Mouse (Mus musculus) hindbrain, embryonic 16.5 days (tissue): ENCODE results near the gene Sparc. TPM values are rescaled to one million over a fixed set of nuclear protein-coding genes. Genes with fewer than 3 reads are reported as not detected.
"Not testable (repeated sequence)": the region's sequence is repeated elsewhere in the genome, so short reads cannot be mapped to it uniquely, and the experiment has no call there.

Experiments used
- ATAC-seq: fragments of 200-750 bp; cut with Nextera tagmentation; 2 replicates; pipeline ENCODE4 v1.8.0; 2017; ENCODE audit warnings: moderate TSS enrichment, moderate library complexity
- H3K27ac ChIP-seq: fragments of 300-500 bp; sonication (generic); 2 replicates; pipeline ENCODE4 v1.5.1; 2014; ENCODE audit warnings: low read depth, mild to moderate bottlenecking, control low read depth, low read length, moderate library complexity
- H3K27me3 ChIP-seq: fragments of 300-500 bp; sonication (generic); replicated peaks from 2 replicates; pipeline ENCODE4 v1.6.1; 2014; ENCODE audit warnings: low read length; ENCODE audit not compliant: control insufficient read depth, insufficient read depth
- H3K36me3 ChIP-seq: fragments of 300-500 bp; sonication (generic); 2 replicates; pipeline ENCODE4 v1.6.1; 2014; ENCODE audit warnings: mild to moderate bottlenecking, low read length, moderate library complexity, mixed read lengths; ENCODE audit not compliant: control insufficient read depth, insufficient read depth
- H3K4me1 ChIP-seq: fragments of 300-500 bp; sonication (generic); 2 replicates; pipeline ENCODE4 v1.6.1; 2014; ENCODE audit warnings: low read depth, low read length; ENCODE audit not compliant: control insufficient read depth, insufficient read depth
- H3K4me2 ChIP-seq: fragments of 300-500 bp; sonication (generic); 2 replicates; pipeline ENCODE4 v1.6.1; 2014; ENCODE audit warnings: mild to moderate bottlenecking, low read length, control low read depth, moderate library complexity
- H3K4me3 ChIP-seq: fragments of 300-500 bp; sonication (generic); 2 replicates; pipeline ENCODE4 v1.5.1; 2014; ENCODE audit warnings: mild to moderate bottlenecking, low read length, control low read depth, moderate library complexity
- H3K9ac ChIP-seq: fragments of 300-500 bp; sonication (generic); 2 replicates; pipeline ENCODE4 v1.6.1; 2014; ENCODE audit warnings: low read depth, mild to moderate bottlenecking, control low read depth, low read length, moderate library complexity
- H3K9me3 ChIP-seq: fragments of 300-500 bp; sonication (generic); 2 replicates; pipeline ENCODE4 v1.6.1; 2014; ENCODE audit warnings: mild to moderate bottlenecking, low read length, moderate library complexity; ENCODE audit not compliant: control insufficient read depth
- WGBS: fragments of 180-500 bp; shearing (Covaris S2); extraction: QIAGEN DNeasy Blood & Tissue Kit; methylation state at CpG from one replicate; pipeline ENCODE4 v1.1.7; 2014; 5-methylcytosine and 5-hydroxymethylcytosine counted together
- polyA plus RNA-seq: library from polyadenylated mRNA; unstranded; fragments of >200 nt; fragmentation: Nextera tagmentation; extraction: Ambion mirVana; gene quantifications from 2 replicates; pipeline ENCODE4 v1.2.1, GENCODE M21; 2015

The Sparc gene
- polyA plus RNA-seq, 1 experiment from 2014 or later, result 616 TPM

DNA sequence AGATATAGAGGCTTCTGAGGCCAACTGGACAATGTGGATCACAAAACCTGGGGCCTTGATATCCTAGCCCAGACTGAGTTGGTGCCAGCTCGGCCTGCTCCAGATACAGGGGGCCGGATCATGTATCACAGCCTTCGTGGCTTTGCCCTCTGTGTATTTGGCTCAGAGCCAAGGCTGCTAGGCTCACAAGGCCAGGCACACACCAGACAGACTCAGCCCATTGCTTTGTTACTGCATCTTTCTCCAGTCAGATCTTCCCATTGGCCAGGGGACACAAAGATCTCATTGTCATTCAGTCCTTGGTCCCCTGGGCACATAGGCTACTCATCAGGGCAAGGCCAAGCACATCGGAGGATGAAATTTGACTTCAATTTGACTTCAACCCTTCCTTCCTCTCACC is 773 bp upstream of the Sparc start:
- Histone ChIP-seq H3K4me1 (peaks cover 18% of the 10 kb centered on the region), H3K27me3 (no peaks in the 10 kb centered on the region), H3K36me3 (no peaks in the 10 kb centered on the region)

DNA sequence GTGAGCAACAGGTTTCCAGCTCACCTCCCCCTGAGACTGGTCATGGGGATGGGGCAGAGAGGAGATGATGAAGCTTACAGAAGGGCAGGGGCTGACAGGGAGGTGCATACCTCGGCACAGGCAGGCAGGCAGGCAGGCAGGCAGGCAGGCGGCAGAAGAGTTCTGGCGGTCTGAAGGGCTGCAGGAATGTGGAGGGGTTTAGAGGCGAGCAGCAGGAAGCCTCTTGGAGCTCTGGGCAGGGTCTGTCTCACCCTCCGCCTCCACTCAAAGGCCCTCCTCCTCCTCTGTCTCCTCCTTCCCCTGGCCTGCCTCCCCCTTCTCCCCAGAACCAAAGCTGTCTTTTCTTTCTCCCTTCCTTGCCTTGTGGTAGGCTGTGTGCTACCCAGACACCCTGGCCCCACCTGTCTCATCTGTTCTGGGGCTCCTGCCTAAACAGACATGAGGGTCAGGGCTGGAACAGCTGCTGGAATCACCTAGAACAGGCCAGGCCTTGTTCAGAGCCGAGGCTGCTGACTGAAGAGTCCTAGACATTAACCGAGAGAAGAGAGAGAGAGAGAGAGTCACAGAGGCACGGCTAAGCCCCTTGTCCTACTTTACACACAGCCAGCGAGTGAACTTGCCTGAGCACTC is 3.2 kb downstream of the Sparc start:
- Histone ChIP-seq H3K36me3 (no peaks in the 10 kb centered on the region), H3K9me3 (no peaks in the 10 kb centered on the region), H3K4me2 (peak overlapping the region; percentile 59), H3K27ac (peak overlapping the region; percentile 73), H3K4me1 (peaks cover 22% of the 10 kb centered on the region), H3K27me3 (no peaks in the 10 kb centered on the region), H3K9ac (peak overlapping the region; percentile 56), H3K4me3 (peak overlapping the region; percentile 41)
- peak; percentile 84 for ATAC-seq
- WGBS, result 4% methylated on average over 9 of the region's 9 CpGs

More for the DNA sequence above, 773 bp upstream of the Sparc start:
- no peak overlapping the region for H3K4me3 ChIP-seq
- no peak overlapping the region for H3K9ac ChIP-seq
- H3K27ac ChIP-seq, result 0 out of 2 replicates have a peak overlapping the region, but pooled peaks have one; percentile 35
- 11% methylated on average over 4 of the region's 4 CpGs for WGBS
- peak; percentile 41; the same call in 1 of the 2 replicates for ATAC-seq
- no peak overlapping the region for H3K4me2 ChIP-seq
- no peaks in the 10 kb centered on the region for H3K9me3 ChIP-seq

DNA sequence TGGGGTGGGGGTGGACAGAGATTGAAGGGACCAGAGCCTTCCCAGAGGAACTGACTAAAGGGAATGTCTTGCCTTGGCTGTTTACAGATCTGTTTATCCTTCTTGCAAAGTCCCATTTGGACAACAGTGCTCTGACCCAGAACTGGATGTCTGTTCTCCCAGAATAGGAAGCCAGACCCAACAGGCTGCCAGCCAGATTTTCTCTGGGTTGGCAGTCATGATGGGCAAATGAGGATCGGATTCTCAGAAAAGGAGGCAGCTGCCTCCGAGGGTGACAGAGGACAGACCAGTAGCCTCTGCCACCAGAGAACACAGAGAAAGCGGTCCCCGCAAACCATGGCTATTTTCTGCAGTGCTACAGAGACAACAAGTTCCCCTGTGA is 3.7 kb downstream of the Sparc start:
- peak overlapping the region; percentile 41 for H3K4me3 ChIP-seq
- H3K27ac ChIP-seq, result peak overlapping the region; percentile 73
- ATAC-seq, result no peak
- H3K9me3 ChIP-seq, result no peaks in the 10 kb centered on the region
- H3K36me3 ChIP-seq, result no peaks in the 10 kb centered on the region
- H3K4me2 ChIP-seq, result peak overlapping the region; percentile 59
- WGBS, result 7% methylated on average over 4 of the region's 4 CpGs
- H3K9ac ChIP-seq, result peak overlapping the region; percentile 56
- H3K27me3 ChIP-seq, result no peaks in the 10 kb centered on the region
- peaks cover 21% of the 10 kb centered on the region for H3K4me1 ChIP-seq

DNA sequence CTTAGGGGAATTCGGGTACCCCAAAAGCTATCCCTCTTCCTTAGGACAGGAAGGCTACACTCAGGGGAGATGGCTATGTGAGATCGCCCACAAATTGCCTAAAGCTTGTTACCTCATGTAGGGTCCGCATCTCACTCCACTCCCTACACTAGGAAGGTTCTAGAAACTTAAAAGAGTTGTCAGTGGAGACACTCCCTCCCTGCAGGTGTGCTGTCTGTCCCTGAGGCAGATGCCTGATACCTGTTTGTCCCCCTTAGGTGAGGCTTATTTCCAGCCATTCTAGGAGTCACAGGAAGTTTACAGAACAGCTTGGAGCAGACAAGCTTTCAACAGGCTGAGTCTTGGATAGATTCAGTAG is 4.3 kb downstream of the Sparc start:
- H3K36me3 ChIP-seq, result no peaks in the 10 kb centered on the region
- H3K4me1 ChIP-seq, result peaks cover 15% of the 10 kb centered on the region
- H3K9ac ChIP-seq, result peak overlapping the region; percentile 4; the same call in 1 of the 2 replicates
- peak overlapping the region; percentile 41 for H3K4me3 ChIP-seq
- no peaks in the 10 kb centered on the region for H3K27me3 ChIP-seq
- no peaks in the 10 kb centered on the region for H3K9me3 ChIP-seq
- ATAC-seq, result no peak
- peak overlapping the region; percentile 59 for H3K4me2 ChIP-seq
- peak overlapping the region; percentile 73; the same call in 1 of the 2 replicates for H3K27ac ChIP-seq
- WGBS, result 15% methylated on average over 3 of the region's 3 CpGs

DNA sequence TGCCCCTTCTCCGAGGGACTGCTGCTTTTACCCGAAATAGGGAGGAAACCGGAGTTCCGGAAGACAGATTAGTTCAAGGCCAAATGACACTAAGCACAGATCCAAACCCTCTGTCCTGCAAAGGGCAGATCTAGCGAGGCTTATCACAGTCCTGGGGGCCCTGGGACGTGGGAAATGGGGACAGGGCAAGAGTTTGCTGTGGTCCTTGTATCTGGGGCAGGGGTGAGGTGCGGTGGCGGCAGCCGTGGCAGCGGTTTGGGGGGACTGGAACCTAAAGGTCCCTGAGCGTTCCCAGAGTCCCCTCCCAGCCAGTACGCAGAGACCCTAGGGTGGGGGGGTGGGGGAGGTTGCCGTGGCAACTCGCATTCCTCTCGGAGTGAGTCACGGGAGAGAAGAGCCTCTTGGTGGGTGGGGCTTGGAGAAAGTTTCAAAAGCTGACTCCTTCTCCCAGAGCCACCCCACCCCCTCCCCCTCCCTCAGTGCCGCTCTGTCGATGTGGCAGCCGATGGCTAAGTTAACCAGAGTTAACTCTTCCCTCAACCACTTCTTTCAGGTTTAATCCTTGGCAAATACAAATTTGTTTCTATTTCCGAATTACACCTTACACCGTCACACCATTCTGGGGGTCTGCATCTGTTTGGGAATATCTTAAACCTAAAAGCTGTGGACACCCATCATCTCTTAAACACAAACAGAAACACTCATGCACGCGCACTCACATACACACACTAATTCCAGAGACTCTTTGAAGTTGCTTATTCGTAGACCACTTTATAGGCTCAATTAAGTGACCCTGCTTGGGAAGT is 4.9 kb downstream of the Sparc start:
- Histone ChIP-seq H3K9ac (peak overlapping the region; percentile 48), H3K9me3 (no peaks in the 10 kb centered on the region), H3K4me1 (peaks cover 14% of the 10 kb centered on the region), H3K4me2 (peak overlapping the region; percentile 59), H3K27me3 (no peaks in the 10 kb centered on the region), H3K36me3 (no peaks in the 10 kb centered on the region), H3K4me3 (peak overlapping the region; percentile 41), H3K27ac (peak overlapping the region; percentile 61; the same call in 1 of the 2 replicates)
- 1% methylated on average over 21 of the region's 24 CpGs for WGBS
- peak; percentile 70; the same call in 1 of the 2 replicates for ATAC-seq

DNA sequence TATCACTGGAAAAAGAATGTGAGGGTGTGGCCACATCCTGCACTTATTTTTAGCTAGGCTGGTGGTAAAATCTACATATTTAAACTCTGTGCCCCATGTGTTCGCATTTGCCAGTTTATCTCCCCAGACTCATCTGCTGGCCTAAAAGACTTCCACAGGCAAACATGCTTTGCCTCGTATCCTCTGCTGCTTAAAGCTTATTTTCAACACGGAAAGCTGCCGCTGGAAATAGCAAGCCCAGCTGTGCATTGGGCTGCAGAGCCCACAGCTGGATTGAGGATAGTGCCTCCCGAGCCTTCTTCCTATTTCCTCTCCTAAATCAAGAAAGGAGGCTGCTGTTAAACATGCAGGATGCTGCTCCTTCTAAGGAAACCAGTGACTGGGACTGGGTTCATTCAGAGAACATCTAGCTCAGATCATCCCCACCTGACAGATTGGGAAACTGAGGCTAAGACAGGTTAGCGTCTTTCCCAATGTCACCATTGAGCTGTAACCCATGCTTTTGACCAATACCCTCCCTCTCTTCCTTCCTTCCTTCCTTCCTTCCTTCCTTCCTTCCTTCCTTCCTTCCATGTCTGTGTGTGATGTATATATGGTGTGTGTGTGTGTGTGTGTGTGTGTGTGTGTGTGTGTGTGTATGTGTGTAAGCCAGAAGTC is 6.2 kb downstream of the Sparc start:
- ATAC-seq, result no peak
- WGBS, result 66% methylated on average over 6 of the region's 6 CpGs
- no peak overlapping the region for H3K9ac ChIP-seq
- peaks cover 17% of the 10 kb centered on the region for H3K4me1 ChIP-seq
- no peak overlapping the region for H3K4me3 ChIP-seq
- H3K9me3 ChIP-seq, result no peaks in the 10 kb centered on the region
- H3K36me3 ChIP-seq, result no peaks in the 10 kb centered on the region
- no peaks in the 10 kb centered on the region for H3K27me3 ChIP-seq
- no peak overlapping the region for H3K27ac ChIP-seq
- 0 out of 2 replicates have a peak overlapping the region, but pooled peaks have one; percentile 7 for H3K4me2 ChIP-seq

DNA sequence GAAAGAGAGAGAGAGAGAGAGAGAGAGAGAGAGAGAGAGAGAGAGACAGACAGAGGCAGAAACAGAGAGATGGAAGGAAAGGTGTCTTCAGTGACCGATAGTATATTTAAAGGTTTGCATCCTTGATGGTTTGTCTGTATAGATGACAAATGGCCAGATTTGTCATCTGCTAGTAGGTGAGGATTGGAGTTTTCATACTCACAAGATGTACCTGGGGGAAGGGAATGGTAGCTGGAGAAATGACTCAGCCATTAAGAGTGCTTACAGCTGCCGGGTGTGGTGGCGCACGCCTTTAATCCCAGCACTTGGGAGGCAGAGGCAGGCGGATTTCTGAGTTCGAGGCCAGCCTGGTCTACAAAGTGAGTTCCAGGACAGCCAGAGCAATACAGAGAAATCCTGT is 7.3 kb downstream of the Sparc start:
- H3K27me3 ChIP-seq, H3K27ac ChIP-seq, H3K9ac ChIP-seq, H3K4me2 ChIP-seq, H3K4me3 ChIP-seq, ATAC-seq, H3K36me3 ChIP-seq, H3K9me3 ChIP-seq: not testable (repeated sequence)
- WGBS, result 94% methylated on average over 6 of the region's 6 CpGs
- peaks cover 17% of the 10 kb centered on the region for H3K4me1 ChIP-seq

DNA sequence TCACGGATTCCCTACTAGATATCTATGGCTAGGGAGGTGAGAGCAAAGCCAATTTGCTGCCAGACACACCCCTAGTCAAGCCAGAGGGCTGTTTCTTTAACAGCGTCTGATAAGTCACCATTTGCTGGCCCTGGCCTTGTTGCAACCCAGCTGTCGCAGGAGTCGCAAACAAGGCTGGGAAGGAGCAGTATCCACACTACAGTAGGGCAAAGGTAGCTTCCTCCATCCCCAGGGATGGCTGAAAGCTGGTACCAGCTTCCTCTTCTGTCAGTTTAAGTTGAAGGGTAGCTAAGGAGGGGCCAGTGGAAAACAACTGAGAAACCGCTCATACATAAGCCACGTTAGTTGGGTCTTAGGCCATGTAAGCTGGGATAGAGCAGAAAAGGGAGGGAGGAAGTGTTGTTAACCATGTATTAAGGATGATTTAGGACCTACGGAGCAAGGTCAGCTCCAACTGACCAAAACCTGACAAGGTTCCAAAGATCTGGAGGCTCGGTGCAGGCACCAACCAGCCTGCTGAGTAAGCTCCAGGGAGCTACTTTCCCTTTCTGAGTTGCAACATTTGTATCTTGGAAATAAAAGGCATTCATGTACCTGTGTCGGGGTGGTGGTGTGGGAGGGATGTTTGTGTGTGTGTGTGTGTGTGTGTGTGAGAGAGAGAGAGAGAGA is 7.8 kb downstream of the Sparc start:
- Histone ChIP-seq H3K4me2 (no peak overlapping the region), H3K27ac (no peak overlapping the region), H3K9me3 (no peaks in the 10 kb centered on the region), H3K36me3 (no peaks in the 10 kb centered on the region), H3K4me1 (peaks cover 17% of the 10 kb centered on the region), H3K27me3 (no peaks in the 10 kb centered on the region), H3K9ac (no peak overlapping the region), H3K4me3 (no peak overlapping the region)
- WGBS, result 63% methylated on average over 9 of the region's 9 CpGs
- ATAC-seq, result no peak
